Mouse (Mus musculus): ENCODE measurements around the gene Rassf2. TPM values are rescaled to one million over a fixed set of nuclear protein-coding genes. Genes with fewer than 3 reads are reported as not detected.
A peak's percentile ranks its signal among the peaks of the same experiment; 100 is the strongest.

Gene Rassf2
- polyA plus RNA-seq (2016; fragmentation: Nextera tagmentation; extraction: Ambion mirVana): 5.5 and 5.9 TPM in 2 replicates

GRCm38 (mm10) chr2:132029646-132030417 lies at the start of gene Rassf2:
Gene Rassf2 (minus strand): TSS chr2:132030258.
- H3K4me3 ChIP-seq: peak within 1 kb of the TSS; percentile 69
- under 1% methylated on average over 38 of the region's 48 CpGs for WGBS
- H3K4me1 ChIP-seq: peaks cover 36% of the 10 kb centered on the region
- no peaks in the 10 kb centered on the region for H3K36me3 ChIP-seq
- peak within 1 kb of the TSS; percentile 86 for H3K27ac ChIP-seq
- no peaks in the 10 kb centered on the region for H3K9me3 ChIP-seq (replicated peaks)
- peak; percentile 82 for DNase-seq (ENCODE audit: low spot score)
- peaks cover 62% of the 10 kb centered on the region for H3K27me3 ChIP-seq (ENCODE audit: low read depth, poor library complexity, severe bottlenecking)

GRCm38 (mm10) chr2:132079139-132079538 lies 49.1 kb upstream of the Rassf2 start:
- no peak overlapping the region for H3K4me3 ChIP-seq
- peak overlapping the region; percentile 44; the same call in 1 of the 2 replicates for H3K27ac ChIP-seq

GRCm38 (mm10) chr2:132073052-132073451 lies 43.0 kb upstream of the Rassf2 start:
- WGBS: 90% methylated on average over 3 of the region's 3 CpGs
- DNase-seq (ENCODE audit: low spot score): no peak
- Histone ChIP-seq H3K9me3 (replicated peaks) (no peaks in the 10 kb centered on the region), H3K4me1 (no peaks in the 10 kb centered on the region), H3K36me3 (peaks cover 18% of the 10 kb centered on the region), H3K4me3 (no peak overlapping the region), H3K27me3 (ENCODE audit: low read depth, poor library complexity, severe bottlenecking) (no peaks in the 10 kb centered on the region), H3K27ac (no peak overlapping the region)

More at GRCm38 (mm10) chr2:132079139-132079538, 49.1 kb upstream of the Rassf2 start:
- Histone ChIP-seq H3K27me3 (ENCODE audit: low read depth, poor library complexity, severe bottlenecking) (no peaks in the 10 kb centered on the region), H3K9me3 (replicated peaks) (no peaks in the 10 kb centered on the region), H3K4me1 (peaks cover 16% of the 10 kb centered on the region), H3K36me3 (peaks cover 8% of the 10 kb centered on the region)
- DNase-seq (ENCODE audit: low spot score): peak; percentile 37
- 71% methylated on average over 5 of the region's 5 CpGs for WGBS

- H3K9me3 ChIP-seq (replicated peaks): no peaks in the 10 kb centered on the region
- no peak for DNase-seq (ENCODE audit: low spot score)
- no peaks in the 10 kb centered on the region for H3K27me3 ChIP-seq (ENCODE audit: low read depth, poor library complexity, severe bottlenecking)
- H3K4me1 ChIP-seq: no peaks in the 10 kb centered on the region
- no peak overlapping the region; the same call in 1 of the 2 replicates for H3K27ac ChIP-seq
- 82% methylated on average over 10 of the region's 10 CpGs for WGBS
- H3K4me3 ChIP-seq: no peak overlapping the region
- peaks cover 22% of the 10 kb centered on the region for H3K36me3 ChIP-seq
These were observed 40.1 kb upstream of the Rassf2 start for GRCm38 (mm10) chr2:132069985-132070735.

- H3K36me3 ChIP-seq: peaks cover 18% of the 10 kb centered on the region
- H3K4me1 ChIP-seq: no peaks in the 10 kb centered on the region; the same call in none of the 2 replicates
- no peak for DNase-seq (ENCODE audit: low spot score)
- no peak overlapping the region for H3K27ac ChIP-seq
- H3K9me3 ChIP-seq (replicated peaks): no peaks in the 10 kb centered on the region
- H3K4me3 ChIP-seq: no peak overlapping the region
- 85% methylated on average over 11 of the region's 11 CpGs for WGBS
- H3K27me3 ChIP-seq (ENCODE audit: low read depth, poor library complexity, severe bottlenecking): no peaks in the 10 kb centered on the region
These were observed 34.2 kb upstream of the Rassf2 start for GRCm38 (mm10) chr2:132064185-132064831.

GRCm38 (mm10) chr2:132063776-132064175 lies 33.7 kb upstream of the Rassf2 start:
- DNase-seq (ENCODE audit: low spot score): no peak
- Histone ChIP-seq H3K27me3 (ENCODE audit: low read depth, poor library complexity, severe bottlenecking) (no peaks in the 10 kb centered on the region), H3K4me3 (no peak overlapping the region), H3K9me3 (replicated peaks) (no peaks in the 10 kb centered on the region), H3K36me3 (peaks cover 20% of the 10 kb centered on the region), H3K27ac (no peak overlapping the region), H3K4me1 (no peaks in the 10 kb centered on the region; the same call in none of the 2 replicates)
- 89% methylated on average over 3 of the region's 3 CpGs for WGBS

- H3K36me3 ChIP-seq: peaks cover 29% of the 10 kb centered on the region
- no peaks in the 10 kb centered on the region; the same call in none of the 2 replicates for H3K4me1 ChIP-seq
- DNase-seq (ENCODE audit: low spot score): no peak
- no peak overlapping the region for H3K27ac ChIP-seq
- H3K27me3 ChIP-seq (ENCODE audit: low read depth, poor library complexity, severe bottlenecking): no peaks in the 10 kb centered on the region
- no peak overlapping the region for H3K4me3 ChIP-seq
- H3K9me3 ChIP-seq (replicated peaks): no peaks in the 10 kb centered on the region
- WGBS: 98% methylated on average over 11 of the region's 11 CpGs
These were observed 31.8 kb upstream of the Rassf2 start for GRCm38 (mm10) chr2:132061884-132062283.

- Histone ChIP-seq H3K4me3 (no peak overlapping the region), H3K27ac (no peak overlapping the region), H3K36me3 (peaks cover 37% of the 10 kb centered on the region), H3K27me3 (ENCODE audit: low read depth, poor library complexity, severe bottlenecking) (no peaks in the 10 kb centered on the region), H3K9me3 (replicated peaks) (no peaks in the 10 kb centered on the region), H3K4me1 (no peaks in the 10 kb centered on the region; the same call in none of the 2 replicates)
- WGBS: 88% methylated on average over 8 of the region's 8 CpGs
- DNase-seq (ENCODE audit: low spot score): no peak
These were observed 29.9 kb upstream of the Rassf2 start for GRCm38 (mm10) chr2:132059919-132060318.

- Histone ChIP-seq H3K4me3 (no peak overlapping the region), H3K9me3 (replicated peaks) (no peaks in the 10 kb centered on the region), H3K27me3 (ENCODE audit: low read depth, poor library complexity, severe bottlenecking) (no peaks in the 10 kb centered on the region), H3K36me3 (peaks cover 27% of the 10 kb centered on the region), H3K4me1 (no peaks in the 10 kb centered on the region), H3K27ac (no peak overlapping the region)
- no peak for DNase-seq (ENCODE audit: low spot score)
- 75% methylated on average over 8 of the region's 8 CpGs for WGBS
These were observed 25.3 kb upstream of the Rassf2 start for GRCm38 (mm10) chr2:132055349-132055753.

- H3K27me3 ChIP-seq (ENCODE audit: low read depth, poor library complexity, severe bottlenecking): no peaks in the 10 kb centered on the region
- no peak overlapping the region for H3K27ac ChIP-seq
- DNase-seq (ENCODE audit: low spot score): no peak
- H3K4me1 ChIP-seq: peaks cover 7% of the 10 kb centered on the region; the same call in 1 of the 2 replicates
- H3K4me3 ChIP-seq: no peak overlapping the region
- H3K36me3 ChIP-seq: peaks cover 24% of the 10 kb centered on the region
- 84% methylated on average over 4 of the region's 4 CpGs for WGBS
- H3K9me3 ChIP-seq (replicated peaks): no peaks in the 10 kb centered on the region
These were observed 23.8 kb upstream of the Rassf2 start for GRCm38 (mm10) chr2:132053824-132054223.

- Histone ChIP-seq H3K4me1 (peaks cover 7% of the 10 kb centered on the region; the same call in 1 of the 2 replicates), H3K36me3 (peaks cover 14% of the 10 kb centered on the region), H3K27ac (no peak overlapping the region), H3K9me3 (replicated peaks) (no peaks in the 10 kb centered on the region), H3K4me3 (no peak overlapping the region), H3K27me3 (ENCODE audit: low read depth, poor library complexity, severe bottlenecking) (no peaks in the 10 kb centered on the region)
- no peak for DNase-seq (ENCODE audit: low spot score)
- 67% methylated on average over 5 of the region's 5 CpGs for WGBS
These were observed 21.7 kb upstream of the Rassf2 start for GRCm38 (mm10) chr2:132051798-132052197.

GRCm38 (mm10) chr2:132049921-132050320 lies 19.9 kb upstream of the Rassf2 start:
- no peaks in the 10 kb centered on the region for H3K27me3 ChIP-seq (ENCODE audit: low read depth, poor library complexity, severe bottlenecking)
- no peak overlapping the region for H3K27ac ChIP-seq
- no peak overlapping the region for H3K4me3 ChIP-seq
- no peaks in the 10 kb centered on the region for H3K36me3 ChIP-seq
- H3K4me1 ChIP-seq: peaks cover 7% of the 10 kb centered on the region; the same call in 1 of the 2 replicates
- no peak for DNase-seq (ENCODE audit: low spot score)
- WGBS: 8% methylated on average over 3 of the region's 3 CpGs
- H3K9me3 ChIP-seq (replicated peaks): no peaks in the 10 kb centered on the region
